Mouse (Mus musculus): Measurements from ENCODE around the gene Ubl3.

Ubl3 gene

GRCm38 (mm10) chr5:148486202-148486601 is 66.4 kb downstream of the Ubl3 start:
- DNase-seq (ENCODE audit: low read depth, low spot score): no peak

GRCm38 (mm10) chr5:148481745-148482144 is 70.8 kb downstream of the Ubl3 start:
- DNase-seq (ENCODE audit: low read depth, low spot score): no peak

- no peak for DNase-seq (ENCODE audit: low read depth, low spot score)
Measured at GRCm38 (mm10) chr5:148474346-148474745, 78.2 kb downstream of the Ubl3 start.

- no peak for DNase-seq (ENCODE audit: low read depth, low spot score)
Measured at GRCm38 (mm10) chr5:148468626-148469441, 83.8 kb downstream of the Ubl3 start.

GRCm38 (mm10) chr5:148466933-148467607 is 85.5 kb downstream of the Ubl3 start:
- no peak for DNase-seq (ENCODE audit: low read depth, low spot score)

- DNase-seq (ENCODE audit: low read depth, low spot score): no peak
Measured at GRCm38 (mm10) chr5:148466116-148466515, 86.5 kb downstream of the Ubl3 start.

- no peak for DNase-seq (ENCODE audit: low read depth, low spot score)
Measured at GRCm38 (mm10) chr5:148465091-148465490, 87.5 kb downstream of the Ubl3 start.

- no peak for DNase-seq (ENCODE audit: low read depth, low spot score)
Measured at GRCm38 (mm10) chr5:148464489-148464888, 88.1 kb downstream of the Ubl3 start.

- no peak for DNase-seq (ENCODE audit: low read depth, low spot score)
Measured at GRCm38 (mm10) chr5:148463783-148464294, 88.8 kb downstream of the Ubl3 start.

Data from retina, adult 2 months (tissue).